12 mouse cellular contexts compared by ENCODE assay signal in the genomic region with DNA sequence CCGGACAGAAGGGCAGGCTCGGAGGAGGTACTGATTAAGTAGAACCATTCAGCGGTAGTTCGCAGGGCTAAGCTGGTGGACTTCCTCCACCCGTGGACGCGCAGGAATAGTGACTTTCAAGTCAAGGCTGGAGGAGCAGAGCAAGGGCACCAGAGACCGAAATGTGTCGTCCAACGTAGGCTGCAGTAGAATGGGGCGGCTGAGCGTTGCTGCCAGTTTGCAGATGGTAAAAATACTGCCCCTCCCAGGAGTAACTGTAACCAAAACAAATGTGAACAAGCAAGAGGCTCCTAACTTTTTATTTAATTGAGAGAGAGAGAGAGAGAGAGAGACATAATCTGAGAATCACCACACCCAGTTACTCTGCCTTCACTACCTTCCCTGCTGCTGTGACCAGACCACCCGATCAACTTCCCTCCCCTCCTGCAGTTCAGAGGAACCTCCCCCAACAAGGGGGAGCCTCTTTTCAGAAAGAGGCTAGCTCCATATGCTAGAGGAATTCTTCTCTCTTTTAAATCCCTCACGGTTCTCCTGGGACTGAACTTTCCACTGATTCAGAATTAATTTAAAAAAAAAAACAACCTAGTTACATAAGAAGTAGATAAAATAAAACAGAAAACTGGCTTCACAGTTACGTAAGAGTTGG. TPM values are rescaled to one million over a fixed set of nuclear protein-coding genes. Genes with fewer than 3 reads are reported as not detected.
DNase-seq lines count a peak whose midpoint lies in the region; ATAC-seq and TF ChIP-seq lines count a peak whose summit lies in the region.
"Had no signal": no experiment of that assay in that cellular context is flagged by ENCODE, and none has a peak within 500 bp of the region (broad histone marks: within the 10 kb centered on the region; RNA-seq: fewer than 3 reads in every experiment).

No protein-coding gene starts in this region.

- no peaks in the 10 kb centered on the region for H3K27me3 ChIP-seq in forebrain, embryonic 12.5 days
- H3K27me3 ChIP-seq in forebrain, embryonic 16.5 days (replicated peaks; ENCODE audit: control insufficient read depth, insufficient read depth, low read length) = no peaks in the 10 kb centered on the region
- H3K27me3 ChIP-seq in limb, embryonic 12.5 days = no peaks in the 10 kb centered on the region
- H3K27me3 ChIP-seq: kidney, embryonic 15.5 days; stomach, embryonic 15.5 days had no signal

- no peaks in the 10 kb centered on the region for H3K9me3 ChIP-seq in forebrain, embryonic 12.5 days
- H3K9me3 ChIP-seq in forebrain, embryonic 16.5 days (ENCODE audit: control insufficient read depth, low read length) = no peaks in the 10 kb centered on the region
- no peaks in the 10 kb centered on the region for H3K9me3 ChIP-seq in limb, embryonic 12.5 days
- H3K9me3 ChIP-seq: kidney, embryonic 15.5 days; stomach, embryonic 15.5 days had no signal

- peak overlapping the region; percentile 6; the same call in 1 of the 2 replicates for H3K4me2 ChIP-seq in forebrain, embryonic 12.5 days
- no peak overlapping the region for H3K4me2 ChIP-seq in forebrain, embryonic 16.5 days (ENCODE audit: low read length)
- peak overlapping the region; percentile 41 for H3K4me2 ChIP-seq in limb, embryonic 12.5 days
- H3K4me2 ChIP-seq: kidney, embryonic 15.5 days; stomach, embryonic 15.5 days had no signal

- intact Hi-C loops in left cerebral cortex, adult 2 months (cut with DNase I) = no loop called here
- intact Hi-C loops in left cerebral cortex, postnatal 36 days (cut with DNase I) = no loop called here
- intact Hi-C loops in left cerebral cortex, postnatal 14 days (cut with DNase I) = no loop called here

- no peak overlapping the region for H3K27ac ChIP-seq in forebrain, embryonic 12.5 days
- no peak overlapping the region for H3K27ac ChIP-seq in forebrain, embryonic 16.5 days (ENCODE audit: low read length)
- H3K27ac ChIP-seq in left cerebral cortex, adult 2 months = peak overlapping the region; percentile 71
- 0 out of 2 replicates have a peak overlapping the region, but pooled peaks have one; percentile 0 for H3K27ac ChIP-seq in brown adipose tissue, adult 24 weeks (replicated peaks; ENCODE audit: low read depth, low read length)
- peak overlapping the region; percentile 90 for H3K27ac ChIP-seq in limb, embryonic 12.5 days
- H3K27ac ChIP-seq: kidney, embryonic 15.5 days; stomach, embryonic 15.5 days had no signal

- no peak for DNase-seq in left cerebral cortex, adult 2 months (ENCODE audit: extremely low spot score in 1 of 2, low spot score in 2 of 2)
- DNase-seq in left cerebral cortex, postnatal 36 days (ENCODE audit: low spot score in 2 of 2) = no peak
- DNase-seq in left cerebral cortex, postnatal 14 days (ENCODE audit: low spot score in 2 of 2) = no peak
- DNase-seq in layer of hippocampus, postnatal 36 days = no peak
- DNase-seq: left cerebral cortex, postnatal 4 days had no signal

- TF ChIP-seq CTCF in left cerebral cortex, adult 2 months (IDR thresholded peaks at IDR 0.05) = no peak

- 48% methylated on average over 15 of the region's 15 CpGs for WGBS in forebrain, embryonic 12.5 days
- WGBS in forebrain, embryonic 16.5 days = 42% methylated on average over 15 of the region's 15 CpGs
- WGBS in limb, embryonic 12.5 days = 49% methylated on average over 15 of the region's 15 CpGs

- no peak overlapping the region for H3K9ac ChIP-seq in forebrain, embryonic 12.5 days
- no peak overlapping the region for H3K9ac ChIP-seq in forebrain, embryonic 16.5 days (replicated peaks; ENCODE audit: low read depth, low read length)
- H3K9ac ChIP-seq in limb, embryonic 12.5 days (replicated peaks) = no peak overlapping the region
- H3K9ac ChIP-seq: kidney, embryonic 15.5 days; stomach, embryonic 15.5 days had no signal

- no peak for ATAC-seq in forebrain, embryonic 12.5 days (ENCODE audit: low FRiP score)
- ATAC-seq in forebrain, embryonic 16.5 days = no peak
- no peak for ATAC-seq in limb, embryonic 12.5 days (ENCODE audit: insufficient number of reproducible peaks, insufficient read depth, low FRiP score, low TSS enrichment, low read depth)

- no peak overlapping the region for H3K4me3 ChIP-seq in forebrain, embryonic 12.5 days (replicated peaks)
- H3K4me3 ChIP-seq in forebrain, embryonic 16.5 days (replicated peaks; ENCODE audit: low read length) = no peak overlapping the region
- no peak overlapping the region for H3K4me3 ChIP-seq in left cerebral cortex, adult 2 months
- H3K4me3 ChIP-seq in brown adipose tissue, adult 24 weeks (ENCODE audit: insufficient read depth, low read depth, low read length) = 0 out of 2 replicates have a peak overlapping the region, but pooled peaks have one; percentile 7
- H3K4me3 ChIP-seq in limb, embryonic 12.5 days (replicated peaks) = no peak overlapping the region
- H3K4me3 ChIP-seq: kidney, embryonic 15.5 days; stomach, embryonic 15.5 days had no signal

- H3K4me1 ChIP-seq in forebrain, embryonic 12.5 days = peaks cover 33% of the 10 kb centered on the region
- H3K4me1 ChIP-seq in forebrain, embryonic 16.5 days (replicated peaks; ENCODE audit: control insufficient read depth, insufficient read depth, low read length) = peaks cover 9% of the 10 kb centered on the region
- H3K4me1 ChIP-seq in brown adipose tissue, adult 24 weeks (ENCODE audit: control insufficient read depth, insufficient read depth, insufficient read length, low read length) = no peaks in the 10 kb centered on the region
- peaks cover 22% of the 10 kb centered on the region for H3K4me1 ChIP-seq in limb, embryonic 12.5 days (replicated peaks)
- H3K4me1 ChIP-seq: stomach, embryonic 15.5 days had no signal

- H3K36me3 ChIP-seq in forebrain, embryonic 12.5 days (replicated peaks) = no peaks in the 10 kb centered on the region
- no peaks in the 10 kb centered on the region for H3K36me3 ChIP-seq in forebrain, embryonic 16.5 days (ENCODE audit: control insufficient read depth, insufficient read depth)
- no peaks in the 10 kb centered on the region for H3K36me3 ChIP-seq in limb, embryonic 12.5 days
- H3K36me3 ChIP-seq: kidney, embryonic 15.5 days; stomach, embryonic 15.5 days had no signal

RNA-seq across cellular contexts. Expression of a gene that starts 15.3 kb away (rescaled TPM):
- 6.9 and 8.6 TPM in 2 replicates for polyA plus RNA-seq in forebrain, embryonic 12.5 days (2016; fragmentation: Nextera tagmentation; extraction: Ambion mirVana)
- polyA plus RNA-seq in forebrain, embryonic 16.5 days (2015; fragmentation: Nextera tagmentation; extraction: Ambion mirVana) = 0.62 and 8.4 TPM in 2 replicates
- total RNA-seq in left cerebral cortex, adult 2 months (2021) = 1 to 10 TPM in 1 of 2 experiments, under 1 TPM in 1; 0.59 to 1.5 TPM
- total RNA-seq in left cerebral cortex, postnatal 36 days (2021) = 1 to 10 TPM in 1 of 2 experiments, under 1 TPM in 1; 0.88 to 1.2 TPM
- polyA plus RNA-seq in brown adipose tissue, adult 24 weeks (2012; ENCODE audit: insufficient read depth, insufficient read length, missing spikeins) = not detected in 2 replicates
- 25.1 and 34.2 TPM in 2 replicates for polyA plus RNA-seq in limb, embryonic 12.5 days (2016; fragmentation: Nextera tagmentation; extraction: Ambion mirVana)
- 1 to 10 TPM; 1.1 to 1.2 TPM for total RNA-seq in left cerebral cortex, postnatal 14 days (2021)
- total RNA-seq in layer of hippocampus, postnatal 36 days (2021) = 1 to 10 TPM; 1.3 to 1.5 TPM
- total RNA-seq: megakaryocyte-erythroid progenitor cell, adult 5-6 weeks had no signal

Comparison
In these comparisons a context has a peak if more than half of its experiments do, and no peak if none do; other contexts are left out.
1. H3K27ac ChIP-seq: peak in left cerebral cortex, adult 2 months (single experiment), brown adipose tissue, adult 24 weeks (single experiment) and limb, embryonic 12.5 days (single experiment); none in forebrain, embryonic 12.5 days (single experiment) and forebrain, embryonic 16.5 days (single experiment).